Mouse (Mus musculus) right cerebral cortex, adult 18-20 months (tissue): ENCODE measurements around the gene Nid1.
"Not testable (repeated sequence)": the region's sequence is repeated elsewhere in the genome, so short reads cannot be mapped to it uniquely, and the experiment has no call there.

Experiments used
- DNase-seq: peaks from one replicate; pipeline ENCODE4 v3.0.0; 2022; ENCODE audit warnings: mixed read lengths

Nid1 gene

GRCm38 (mm10) chr13:13454249-13454648 lies 16.9 kb downstream of the Nid1 start:
- not testable (repeated sequence) for DNase-seq

- not testable (repeated sequence) for DNase-seq
Observed at GRCm38 (mm10) chr13:13455632-13456492, 18.5 kb downstream of the Nid1 start.

- no peak for DNase-seq
Observed at GRCm38 (mm10) chr13:13458138-13458737, 20.9 kb downstream of the Nid1 start.

GRCm38 (mm10) chr13:13460521-13461138 lies 23.3 kb downstream of the Nid1 start:
- DNase-seq: no peak

- DNase-seq: no peak
Observed at GRCm38 (mm10) chr13:13461446-13462192, 24.3 kb downstream of the Nid1 start.

- no peak for DNase-seq
Observed at GRCm38 (mm10) chr13:13463949-13464348, 26.6 kb downstream of the Nid1 start.

GRCm38 (mm10) chr13:13467249-13467648 lies 29.9 kb downstream of the Nid1 start:
- DNase-seq: not testable (repeated sequence)

GRCm38 (mm10) chr13:13468513-13468912 lies 31.2 kb downstream of the Nid1 start:
- no peak for DNase-seq

GRCm38 (mm10) chr13:13471334-13471757 lies 34.0 kb downstream of the Nid1 start:
- DNase-seq: no peak

- not testable (repeated sequence) for DNase-seq
Observed at GRCm38 (mm10) chr13:13474464-13474863, 37.1 kb downstream of the Nid1 start.

- DNase-seq: no peak
Observed at GRCm38 (mm10) chr13:13474991-13475390, 37.6 kb downstream of the Nid1 start.

- no peak for DNase-seq
Observed at GRCm38 (mm10) chr13:13476568-13476967, 39.2 kb downstream of the Nid1 start.

GRCm38 (mm10) chr13:13477046-13477445 lies 39.7 kb downstream of the Nid1 start:
- no peak for DNase-seq

- no peak for DNase-seq
Observed at GRCm38 (mm10) chr13:13479986-13480385, 42.6 kb downstream of the Nid1 start.

- DNase-seq: peak; percentile 47
Observed at GRCm38 (mm10) chr13:13481033-13481432, 43.7 kb downstream of the Nid1 start.

GRCm38 (mm10) chr13:13481875-13482674 lies 44.7 kb downstream of the Nid1 start:
- DNase-seq: no peak

- no peak for DNase-seq
Observed at GRCm38 (mm10) chr13:13484351-13484751, 47.0 kb downstream of the Nid1 start.

- DNase-seq: no peak
Observed at GRCm38 (mm10) chr13:13484883-13485282, 47.5 kb downstream of the Nid1 start.

- DNase-seq: no peak
Observed at GRCm38 (mm10) chr13:13485682-13486081, 48.3 kb downstream of the Nid1 start.

- no peak for DNase-seq
Observed at GRCm38 (mm10) chr13:13487851-13488250, 50.5 kb downstream of the Nid1 start.

GRCm38 (mm10) chr13:13489861-13490260 lies 52.5 kb downstream of the Nid1 start:
- DNase-seq: no peak

GRCm38 (mm10) chr13:13492151-13492550 lies 54.8 kb downstream of the Nid1 start:
- no peak for DNase-seq
